ENCODE assay signal across 7 mouse cellular contexts in genomic region chr8:71731652-71732230, GRCm38 (mm10). TPM values are rescaled to one million over a fixed set of nuclear protein-coding genes. Genes with fewer than 3 reads are reported as not detected.
DNase-seq lines count a peak whose midpoint lies in the region; ATAC-seq lines count a peak whose summit lies in the region.

No protein-coding gene starts in this region.

- H3K9me3 ChIP-seq in midbrain, embryonic 10.5 days (replicated peaks): no peaks in the 10 kb centered on the region
- H3K9me3 ChIP-seq in midbrain, embryonic 16.5 days (replicated peaks; ENCODE audit: control insufficient read depth, low read length, poor library complexity, severe bottlenecking): no peaks in the 10 kb centered on the region

- peak; percentile 40 for DNase-seq in midbrain, embryonic 10.5 days (ENCODE audit: low spot score)
- DNase-seq in Muller cell, postnatal 12 days (ENCODE audit: inconsistent ontology term): peak; percentile 25
- peak; percentile 81 for DNase-seq in brain, adult 2 months (ENCODE audit: low read depth, low spot score)
- DNase-seq in induced T-regulatory cell, adult 2 months (ENCODE audit: low read depth): peak; percentile 84
- peak; percentile 92 for DNase-seq in thymus, postnatal 4 days

- no peaks in the 10 kb centered on the region for H3K36me3 ChIP-seq in midbrain, embryonic 10.5 days
- H3K36me3 ChIP-seq in midbrain, embryonic 16.5 days (ENCODE audit: control insufficient read depth, insufficient read depth, low read length): no peaks in the 10 kb centered on the region

- no peak overlapping the region for H3K27ac ChIP-seq in midbrain, embryonic 10.5 days (replicated peaks)
- H3K27ac ChIP-seq in midbrain, embryonic 16.5 days (ENCODE audit: low read length): no peak overlapping the region

- 49% methylated on average over 3 of the region's 3 CpGs for WGBS in midbrain, embryonic 10.5 days
- 49% methylated on average over 3 of the region's 3 CpGs for WGBS in midbrain, embryonic 16.5 days

- peaks cover 17% of the 10 kb centered on the region for H3K4me1 ChIP-seq in midbrain, embryonic 10.5 days
- H3K4me1 ChIP-seq in midbrain, embryonic 16.5 days (ENCODE audit: control insufficient read depth, insufficient read depth, low read length): peaks cover 6% of the 10 kb centered on the region; the same call in 1 of the 2 replicates

- H3K27me3 ChIP-seq in midbrain, embryonic 10.5 days (ENCODE audit: low read depth, poor library complexity, severe bottlenecking): peaks cover 33% of the 10 kb centered on the region
- no peaks in the 10 kb centered on the region for H3K27me3 ChIP-seq in midbrain, embryonic 16.5 days (ENCODE audit: control insufficient read depth, insufficient read depth, low read depth, low read length)

- H3K9ac ChIP-seq in midbrain, embryonic 16.5 days (ENCODE audit: low read depth, low read length): no peak overlapping the region

- H3K4me3 ChIP-seq in midbrain, embryonic 10.5 days: no peak overlapping the region
- no peak overlapping the region for H3K4me3 ChIP-seq in midbrain, embryonic 16.5 days (ENCODE audit: low read depth, low read length)

- no peak for ATAC-seq in midbrain, embryonic 16.5 days
- ATAC-seq in monocyte, adult 5-6 weeks (replicated peaks; ENCODE audit: insufficient number of reproducible peaks, low FRiP score, low TSS enrichment, poor library complexity, severe bottlenecking): peak; percentile 48; the same call in 1 of the 2 replicates

- H3K4me2 ChIP-seq in midbrain, embryonic 16.5 days (ENCODE audit: low read length): no peak overlapping the region

RNA-seq across cellular contexts. Expression of gene Fcho1, which starts 6.2 kb away (rescaled TPM):
- 17.7 and 25.4 TPM in 2 replicates for polyA plus RNA-seq in midbrain, embryonic 10.5 days (2016; fragmentation: Nextera tagmentation; extraction: Ambion mirVana)
- polyA plus RNA-seq in midbrain, embryonic 16.5 days (2015; fragmentation: Nextera tagmentation; extraction: Ambion mirVana): 88.4 and 107 TPM in 2 replicates
- total RNA-seq in monocyte, adult 5-6 weeks (2017): 17.3 to 92.4 TPM (median 17.6 TPM) in 3 replicates

RNA-seq across cellular contexts. Expression of gene B3gnt3, which starts 30.2 kb away (rescaled TPM):
- polyA plus RNA-seq in midbrain, embryonic 10.5 days (2016; fragmentation: Nextera tagmentation; extraction: Ambion mirVana): 0.67 and 0.89 TPM in 2 replicates
- polyA plus RNA-seq in midbrain, embryonic 16.5 days (2015; fragmentation: Nextera tagmentation; extraction: Ambion mirVana): 0.20 and 0.50 TPM in 2 replicates
- 0.29 to 0.75 TPM in 2 of 3 replicates, not detected in the other for total RNA-seq in monocyte, adult 5-6 weeks (2017)

RNA-seq across cellular contexts. Expression of gene Insl3, which starts 42.7 kb away (rescaled TPM):
- 0.30 and 0.37 TPM in 2 replicates for polyA plus RNA-seq in midbrain, embryonic 10.5 days (2016; fragmentation: Nextera tagmentation; extraction: Ambion mirVana)
- polyA plus RNA-seq in midbrain, embryonic 16.5 days (2015; fragmentation: Nextera tagmentation; extraction: Ambion mirVana): 1.4 TPM in 1 of 2 replicates, not detected in the other
- total RNA-seq in monocyte, adult 5-6 weeks (2017): 14.1 TPM in 1 of 3 replicates, not detected in the others

RNA-seq across cellular contexts. Expression of gene Jak3, which starts 55.6 kb away (rescaled TPM):
- 2.8 and 3.7 TPM in 2 replicates for polyA plus RNA-seq in midbrain, embryonic 10.5 days (2016; fragmentation: Nextera tagmentation; extraction: Ambion mirVana)
- 4.7 and 5.4 TPM in 2 replicates for polyA plus RNA-seq in midbrain, embryonic 16.5 days (2015; fragmentation: Nextera tagmentation; extraction: Ambion mirVana)
- 7.1 to 25.6 TPM (median 11.2 TPM) in 3 replicates for total RNA-seq in monocyte, adult 5-6 weeks (2017)

Comparison
In these comparisons a context has a peak if more than half of its experiments do, and no peak if none do; other contexts are left out.
1. DNase-seq: peak in every context shown above with its lines; median percentile 92 in thymus, postnatal 4 days; 84 in induced T-regulatory cell, adult 2 months; 81 in brain, adult 2 months; 40 in midbrain, embryonic 10.5 days; 25 in Muller cell, postnatal 12 days.